Mouse (Mus musculus) gastrocnemius, adult 8-10 months (tissue): ENCODE measurements around the gene 1110002E22Rik. TPM values are rescaled to one million over a fixed set of nuclear protein-coding genes. Genes with fewer than 3 reads are reported as not detected.
A peak's percentile ranks its signal among the peaks of the same experiment; 100 is the strongest.

Source experiments
- DNase-seq, 2 experiments: peaks; one replicate each; pipeline ENCODE4 v3.0.0; 2022; ENCODE audit warnings: low spot score in 2 of 2
- total RNA-seq, 4 experiments: library from RNA; stranded (reverse); gene quantifications; 2 replicates each; pipeline ENCODE4 v1.2.4; 2022

1110002E22Rik gene
- 100 to 1,000 TPM in 1 of 4 experiments, 10 to 100 TPM in 3; 52.7 to 126 (median 95.8) TPM for total RNA-seq

DNA sequence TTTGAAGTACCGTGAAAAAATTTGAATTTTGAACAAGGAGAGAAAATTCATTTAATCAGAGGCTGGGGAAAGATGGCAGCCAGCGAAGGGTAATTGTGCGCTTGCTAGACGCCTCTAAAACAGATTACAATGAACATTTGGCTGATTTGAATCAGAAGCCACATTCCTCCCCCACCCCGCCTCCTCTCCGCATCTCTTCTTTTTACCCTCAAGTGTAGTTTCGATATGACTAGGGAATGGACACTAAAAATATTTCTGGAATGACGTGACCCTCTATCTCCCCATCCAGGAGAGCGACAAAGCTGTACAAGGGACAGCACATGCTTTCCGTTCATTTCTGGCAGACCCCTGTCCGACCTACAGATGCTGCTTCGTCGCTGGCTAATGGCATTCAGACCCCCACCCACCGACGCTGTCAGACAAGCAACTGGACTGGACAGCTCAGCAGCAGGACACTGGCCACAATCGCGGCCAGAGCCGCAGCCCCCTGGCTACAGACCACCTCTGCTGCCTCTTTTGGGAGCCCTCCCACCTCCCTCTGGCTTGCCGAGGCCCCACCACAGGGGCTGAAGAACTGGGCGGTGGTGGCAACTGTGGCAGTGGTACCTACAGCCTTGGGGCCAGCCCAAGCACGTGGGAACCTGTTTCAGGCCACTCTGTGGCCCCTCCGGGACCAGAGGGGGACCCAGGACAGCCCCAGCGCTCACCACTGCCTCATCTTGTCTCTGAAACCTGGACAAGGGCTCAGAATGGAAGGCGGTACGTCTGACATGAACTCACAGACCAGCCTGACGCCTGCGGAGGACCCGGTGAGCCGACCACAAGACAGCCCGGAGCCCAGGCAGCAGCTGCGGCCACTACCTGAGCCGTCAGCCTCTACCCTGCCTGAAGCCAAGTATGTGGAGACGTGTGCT lies at the start of gene 1110002E22Rik:
TSS of gene 1110002E22Rik (plus strand) at position 321 of the 914 bp plus-strand sequence.
- DNase-seq, result peak in 1 of 2 experiments; percentile 19

DNA sequence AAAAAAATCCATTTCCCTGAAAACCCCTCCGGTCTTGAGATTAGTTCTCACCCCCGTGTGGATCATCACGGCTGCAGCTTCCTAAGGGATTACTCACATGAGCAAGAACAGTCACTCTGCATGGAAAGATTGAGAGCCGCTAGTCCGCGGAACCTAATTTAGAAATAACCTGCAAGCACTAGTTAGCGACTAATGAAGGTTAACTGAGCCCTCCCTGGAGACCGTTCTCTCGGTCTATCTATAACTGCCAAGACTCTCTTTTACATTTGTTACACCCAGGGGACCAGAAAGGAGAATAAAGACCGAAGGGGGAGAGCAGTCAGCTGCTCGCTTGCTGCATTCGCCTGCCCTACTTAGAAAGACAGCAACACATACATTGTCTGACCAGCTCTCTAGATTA lies 48.0 kb upstream of the 1110002E22Rik start:
- no peak for DNase-seq

DNA sequence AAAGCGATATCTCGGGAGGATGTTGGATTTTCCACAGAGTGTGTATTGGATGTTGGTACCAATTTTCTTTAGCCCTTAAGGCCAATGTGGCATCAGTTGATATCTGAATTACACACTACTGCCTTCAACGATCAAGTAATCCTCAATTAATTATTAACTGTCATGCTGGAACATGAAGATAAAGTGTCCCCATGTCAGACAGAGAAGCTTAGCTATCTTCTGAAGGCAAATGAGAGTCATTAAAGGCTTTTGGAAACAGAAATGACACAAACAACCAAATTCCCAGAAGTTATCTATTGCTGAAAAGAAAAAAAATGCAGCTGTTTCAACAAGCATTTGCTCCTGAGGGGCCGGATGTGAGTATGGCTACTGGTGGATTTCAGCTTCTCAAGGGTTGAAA lies 42.8 kb upstream of the 1110002E22Rik start:
- no peak for DNase-seq

DNA sequence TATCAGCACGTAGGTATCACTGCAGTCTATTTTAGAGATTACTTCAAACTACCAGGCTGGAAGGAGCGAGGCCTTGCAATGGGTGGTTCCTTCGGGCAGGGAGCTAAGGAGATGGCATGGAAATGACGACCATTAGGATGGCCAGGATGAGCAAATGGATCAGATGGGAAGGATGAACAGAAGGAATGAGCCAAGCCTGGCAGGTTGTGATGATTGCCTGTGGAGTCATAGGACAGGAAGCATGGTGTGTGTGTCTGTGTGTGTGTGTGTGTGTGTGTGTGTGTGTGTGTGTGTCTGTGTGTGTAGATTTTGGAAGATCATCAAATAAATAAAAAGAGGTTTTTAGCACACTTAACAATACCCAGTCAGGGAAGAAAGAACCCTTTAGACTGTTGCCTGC lies 42.2 kb upstream of the 1110002E22Rik start:
- DNase-seq, result no peak

DNA sequence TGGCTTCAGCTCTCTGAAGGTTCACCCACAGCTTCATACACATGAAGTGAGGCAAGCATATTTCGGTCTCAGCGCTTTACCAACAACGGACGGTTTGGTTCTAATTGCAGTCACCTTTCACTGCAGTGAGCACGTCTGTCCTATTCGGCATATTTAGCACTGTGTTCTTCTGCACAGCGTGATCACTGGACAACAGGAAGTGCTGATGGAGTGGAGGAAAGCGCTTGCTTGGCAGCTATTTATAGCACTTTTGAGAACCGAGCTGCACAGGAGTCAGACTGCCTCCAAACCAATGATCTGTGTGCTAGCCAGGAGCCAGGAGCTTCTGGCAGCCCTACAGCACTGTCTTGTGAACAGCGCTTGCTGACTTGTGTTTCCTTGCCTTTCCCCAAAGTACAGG lies 38.6 kb upstream of the 1110002E22Rik start:
- DNase-seq, result peak; percentile 64 to 87

DNA sequence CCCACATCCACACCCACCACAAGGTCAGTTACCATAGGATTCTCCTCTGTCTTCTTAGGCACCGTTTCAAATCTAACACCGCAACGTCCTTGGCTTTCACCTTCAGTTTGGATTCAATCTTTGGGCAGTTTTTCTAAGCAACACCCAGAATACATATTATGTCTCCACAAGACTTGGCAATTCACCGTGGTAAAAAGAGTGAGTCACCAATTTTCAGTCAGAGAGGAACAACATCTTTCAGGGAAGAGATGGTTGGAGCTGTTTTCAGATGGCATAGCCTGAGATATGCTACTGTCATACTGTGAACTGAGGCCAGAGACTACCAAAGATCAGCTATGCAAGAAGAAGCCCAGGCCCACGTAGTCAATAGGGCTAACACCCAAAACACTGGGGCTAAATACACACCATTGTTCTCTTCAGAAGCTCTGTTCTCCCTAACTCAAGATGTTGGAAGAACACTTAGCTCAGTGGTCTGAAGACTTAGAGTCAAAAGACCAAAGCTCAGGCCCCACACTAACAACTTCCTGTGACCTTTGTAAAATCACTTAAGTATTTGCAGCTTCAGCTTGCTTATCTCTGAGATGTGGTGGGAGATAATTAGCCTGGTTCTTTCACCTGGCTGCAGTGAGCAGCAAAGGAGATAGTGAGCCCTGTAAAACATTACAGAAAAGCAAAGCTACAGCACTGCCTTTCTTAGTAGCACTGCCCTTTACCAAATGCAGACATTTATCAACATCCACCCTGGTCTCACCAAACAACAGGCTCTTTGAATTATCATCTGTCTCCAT lies 37.1 kb upstream of the 1110002E22Rik start:
- DNase-seq, result no peak

DNA sequence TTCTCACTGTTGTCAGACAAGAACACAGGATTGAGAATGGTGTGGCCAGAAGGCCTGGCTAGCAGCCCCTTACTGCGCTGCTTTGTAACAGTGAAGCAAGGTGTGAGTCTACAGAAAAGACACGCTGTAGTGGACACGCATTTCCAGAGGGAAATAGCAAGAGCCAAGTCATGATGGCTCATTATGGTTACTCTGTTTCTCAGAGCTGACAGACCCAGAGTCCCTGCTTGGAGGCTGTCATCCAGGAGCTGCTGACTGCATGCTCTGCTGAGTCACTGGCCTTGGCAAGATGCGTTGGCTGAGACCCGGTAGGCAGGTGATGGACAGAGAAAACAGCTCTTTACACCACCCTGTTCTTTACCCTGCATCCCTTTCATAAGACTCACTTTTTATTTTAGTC lies 35.5 kb upstream of the 1110002E22Rik start:
- peak; percentile 62 to 75 for DNase-seq

DNA sequence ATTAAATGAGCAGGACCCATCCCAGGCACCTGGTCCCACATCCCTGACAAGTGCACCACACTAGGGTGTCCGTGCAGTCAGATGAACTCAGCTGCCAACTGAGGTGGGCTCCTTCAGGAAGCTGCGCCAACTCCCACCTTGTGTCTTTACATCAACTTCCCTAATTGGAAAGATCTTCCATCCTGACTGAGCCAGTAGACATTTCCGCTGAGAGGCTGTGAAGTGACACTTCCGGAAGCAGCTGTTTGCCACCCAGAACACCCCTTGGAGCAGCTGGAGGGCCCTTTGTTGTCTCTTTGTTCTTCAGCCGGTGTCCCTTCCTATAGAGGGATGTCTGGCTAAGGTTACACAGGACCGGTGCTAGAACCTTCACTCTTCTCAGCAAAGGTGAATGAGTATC lies 34.3 kb upstream of the 1110002E22Rik start:
- DNase-seq, result no peak

DNA sequence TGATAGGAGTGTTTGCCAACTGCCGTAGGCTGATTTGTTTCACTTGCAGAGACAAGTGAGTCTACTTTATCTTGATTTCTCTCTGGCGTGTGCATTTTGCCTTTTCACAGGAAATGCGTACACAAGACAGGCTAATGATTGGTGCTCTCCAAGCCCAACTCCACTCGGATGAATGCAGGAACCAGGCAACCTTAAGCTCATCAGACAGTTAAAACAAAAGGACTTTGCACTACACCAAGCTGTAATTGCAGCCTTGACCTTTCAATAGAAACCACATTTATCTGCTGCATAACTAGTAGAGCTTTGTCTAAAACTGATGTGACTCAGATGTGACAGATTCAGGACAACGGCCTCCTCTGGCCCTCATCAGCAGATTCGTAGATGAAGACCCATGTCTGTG lies 30.9 kb upstream of the 1110002E22Rik start:
- no peak for DNase-seq

DNA sequence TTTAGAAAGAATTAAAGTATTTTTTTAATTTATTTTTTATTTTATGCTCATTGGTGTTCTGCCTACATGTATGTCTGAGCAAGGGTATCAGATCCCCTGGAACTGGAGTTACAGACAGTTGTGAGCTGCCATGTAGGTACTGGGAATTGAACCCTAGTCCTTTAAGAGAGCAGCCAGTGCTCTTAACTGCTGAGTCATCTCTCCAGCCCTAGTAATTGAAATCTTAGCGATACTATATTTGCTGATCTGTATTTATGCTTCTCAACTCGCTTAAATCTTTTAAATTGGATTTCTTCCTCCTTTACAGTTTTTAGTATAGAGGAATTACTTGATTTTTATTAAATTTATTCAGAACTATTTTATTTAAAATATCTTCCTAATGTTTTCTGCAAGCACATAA lies 23.9 kb upstream of the 1110002E22Rik start:
- no peak for DNase-seq

DNA sequence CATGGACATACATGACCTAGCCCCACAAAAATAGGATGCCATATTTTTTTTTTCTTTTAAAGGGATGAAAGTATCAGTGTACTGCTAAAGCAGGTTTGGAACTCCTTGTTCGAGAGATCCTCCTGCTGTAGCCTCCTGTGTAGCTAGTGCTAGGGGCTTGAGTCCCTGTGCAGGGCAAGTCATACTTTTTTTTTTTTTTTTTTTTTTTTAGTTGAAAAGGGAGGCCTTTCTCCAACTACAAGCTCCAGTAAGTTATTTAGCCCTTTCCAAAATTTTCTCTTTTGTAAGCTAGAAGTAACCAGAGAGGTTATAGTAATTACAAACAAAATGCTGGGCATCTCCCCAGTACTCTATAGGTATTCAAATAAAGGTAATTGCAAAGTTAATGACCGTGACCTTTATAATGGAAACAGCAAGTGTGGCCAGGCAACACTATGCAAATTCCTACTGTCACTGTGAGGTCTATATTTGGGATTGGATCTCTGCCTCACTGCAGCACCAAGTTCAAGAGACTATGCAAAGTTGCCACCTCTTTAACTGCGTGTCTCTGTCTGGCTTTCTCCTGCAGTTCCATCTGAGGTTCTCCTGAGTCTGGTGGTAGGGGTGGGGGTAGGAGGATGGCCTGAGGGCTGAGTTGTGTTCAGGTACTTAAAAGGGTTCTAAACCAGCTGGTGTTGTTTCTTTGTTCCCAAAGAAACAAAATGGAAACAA lies 23.1 kb upstream of the 1110002E22Rik start:
- DNase-seq, result no peak

DNA sequence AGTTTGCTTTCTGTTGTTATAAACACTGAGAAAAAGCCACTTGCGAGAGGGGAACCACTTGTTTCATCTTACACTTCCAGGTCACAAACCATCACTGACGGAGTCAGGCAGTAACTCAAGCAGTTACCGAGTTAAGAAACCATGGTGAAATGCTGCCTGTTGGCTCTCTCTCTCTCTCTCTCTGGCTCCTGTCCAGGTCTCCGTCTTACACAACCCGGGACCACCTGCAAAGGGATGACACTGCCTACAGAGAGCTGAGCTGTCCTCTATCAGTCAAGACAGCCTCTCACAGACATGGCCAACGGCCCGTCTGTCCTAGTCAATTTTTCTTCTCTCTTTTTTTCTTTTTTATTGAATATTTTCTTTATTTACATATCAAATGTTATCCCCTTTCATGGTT lies 21.5 kb upstream of the 1110002E22Rik start:
- DNase-seq, result no peak

DNA sequence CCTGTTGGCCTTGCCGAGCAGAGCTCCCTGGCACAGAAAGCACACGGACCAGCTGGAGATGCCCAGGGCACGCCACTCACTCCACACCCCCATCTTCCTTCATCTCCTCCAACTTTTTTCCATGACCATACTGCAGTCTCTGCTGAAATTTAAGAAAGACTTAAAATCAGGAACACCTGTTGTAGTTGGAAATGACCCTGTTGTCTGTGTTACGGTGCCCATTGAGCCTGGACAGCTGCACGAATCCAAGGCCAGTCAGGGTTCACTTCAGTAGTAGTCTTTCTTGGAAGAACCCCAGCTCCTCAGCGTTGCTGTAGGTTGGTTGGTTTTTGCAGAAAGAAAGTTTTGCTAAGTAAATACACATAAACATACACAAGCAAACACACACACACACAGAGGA lies 15.3 kb upstream of the 1110002E22Rik start:
- DNase-seq, result peak in 1 of 2 experiments; percentile 39

DNA sequence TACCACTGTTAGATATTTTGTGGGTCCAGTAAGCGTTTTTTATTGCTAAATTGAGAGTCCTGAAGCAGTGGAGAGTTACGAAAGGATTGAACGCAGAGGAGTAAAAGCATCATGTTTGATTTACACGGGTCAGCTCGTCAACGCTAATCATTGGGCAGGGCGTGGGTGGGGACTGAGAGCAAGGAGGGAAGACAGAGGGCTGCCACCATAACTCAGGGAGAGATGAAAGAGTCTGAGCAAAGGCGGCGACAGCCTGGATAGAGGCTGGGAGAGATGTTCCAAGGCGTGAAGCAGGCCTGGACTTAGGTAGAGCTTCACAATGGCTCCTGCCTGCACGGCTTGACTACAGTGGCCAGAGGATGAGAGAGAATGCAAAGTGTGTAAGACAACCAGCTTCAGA lies 14.1 kb upstream of the 1110002E22Rik start:
- DNase-seq, result no peak

DNA sequence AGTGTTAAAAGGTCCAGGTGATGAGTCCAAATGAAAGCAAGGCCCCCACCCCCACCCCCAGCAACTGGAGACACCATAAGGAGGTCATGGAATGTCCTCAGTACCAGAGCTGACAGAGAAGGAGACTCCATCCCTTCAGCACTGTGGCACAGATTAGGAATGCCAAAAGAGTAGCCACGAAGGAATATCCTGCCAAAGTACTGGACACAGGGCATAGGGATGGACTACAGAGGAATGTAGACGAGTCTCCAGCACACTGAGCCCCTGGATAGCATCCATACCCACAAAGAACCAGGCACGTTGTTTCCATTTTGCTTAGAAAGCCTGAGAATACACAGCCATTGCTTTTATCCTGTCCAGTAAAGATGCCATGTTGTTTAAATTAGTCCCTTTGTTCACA lies 13.4 kb upstream of the 1110002E22Rik start:
- no peak for DNase-seq

DNA sequence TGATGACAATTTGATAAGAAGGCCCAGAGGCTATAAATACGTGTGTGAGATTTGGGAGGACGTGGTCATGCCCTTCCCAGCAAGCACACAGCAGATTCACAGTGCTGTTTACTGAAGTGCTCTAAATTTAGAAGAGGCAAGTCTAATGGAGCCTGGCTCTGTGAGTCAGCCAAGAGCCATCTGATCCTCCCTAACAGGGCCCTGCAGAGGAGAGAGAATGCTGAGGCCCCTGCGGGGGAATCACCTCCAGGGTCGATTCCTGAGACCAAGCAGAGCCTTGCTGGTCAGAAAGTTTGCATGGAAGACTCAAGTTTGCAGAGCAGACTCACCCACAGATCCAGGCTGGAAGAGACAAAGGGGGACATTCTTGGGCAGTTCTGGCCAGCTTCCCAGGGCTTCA lies 10.9 kb upstream of the 1110002E22Rik start:
- DNase-seq, result peak in 1 of 2 experiments; percentile 46

DNA sequence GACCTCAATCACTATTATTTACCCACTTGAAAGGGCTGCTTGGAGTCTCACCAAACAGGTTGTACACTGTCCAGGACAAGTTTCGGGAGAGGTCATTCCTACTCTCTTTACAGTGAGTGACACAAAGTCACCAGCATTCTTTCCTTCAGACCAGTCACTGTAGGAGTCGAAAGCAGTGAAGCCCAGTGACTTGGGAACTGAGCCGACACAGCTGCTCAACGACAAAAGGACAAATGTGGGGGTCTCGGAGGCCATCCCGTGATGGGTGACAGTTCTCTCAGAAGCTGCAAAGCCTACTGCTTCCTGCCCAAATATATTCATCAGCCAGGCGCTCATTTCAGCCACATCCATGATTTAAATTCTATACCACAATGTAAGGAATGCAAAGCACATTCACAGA lies 7.9 kb upstream of the 1110002E22Rik start:
- DNase-seq, result no peak

DNA sequence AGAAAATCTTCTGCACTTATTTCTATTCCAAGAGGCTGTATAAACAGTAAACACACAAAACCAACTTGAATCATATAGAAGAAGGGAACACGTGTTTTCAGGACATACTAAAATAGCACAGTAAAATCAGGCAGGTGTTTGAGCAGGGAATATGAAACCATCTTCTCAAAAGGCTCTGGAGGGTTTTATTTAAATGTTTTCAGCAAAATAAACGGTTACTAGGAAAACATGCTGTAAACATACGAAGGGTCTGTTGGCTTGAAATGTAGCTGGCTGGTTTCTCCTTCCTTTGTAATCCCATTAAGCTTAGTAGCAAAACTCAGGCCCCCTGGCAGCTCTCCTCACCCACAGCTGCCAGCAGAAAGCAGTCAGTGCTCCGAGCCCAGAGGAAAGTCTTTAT lies 6.6 kb upstream of the 1110002E22Rik start:
- DNase-seq, result no peak

DNA sequence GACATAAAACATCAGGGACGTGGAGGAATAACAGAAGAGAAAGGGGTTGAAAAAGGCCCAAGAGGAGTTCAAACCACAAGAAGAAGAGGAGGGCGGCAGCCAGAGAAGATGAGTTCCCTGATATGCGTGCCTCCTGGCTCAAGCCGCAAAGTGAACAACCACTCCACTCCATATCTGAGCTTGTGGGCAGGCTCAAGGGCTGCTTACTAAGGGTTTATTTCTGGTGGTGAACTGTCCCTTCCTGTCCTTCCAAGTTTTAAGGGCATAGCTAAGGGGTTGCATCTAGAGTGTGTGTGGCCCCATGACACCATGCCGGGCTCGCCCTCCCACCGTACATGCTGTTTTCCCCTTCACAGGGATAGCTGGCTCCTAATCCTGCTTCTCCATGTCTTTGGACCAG lies 4.4 kb upstream of the 1110002E22Rik start:
- no peak for DNase-seq

DNA sequence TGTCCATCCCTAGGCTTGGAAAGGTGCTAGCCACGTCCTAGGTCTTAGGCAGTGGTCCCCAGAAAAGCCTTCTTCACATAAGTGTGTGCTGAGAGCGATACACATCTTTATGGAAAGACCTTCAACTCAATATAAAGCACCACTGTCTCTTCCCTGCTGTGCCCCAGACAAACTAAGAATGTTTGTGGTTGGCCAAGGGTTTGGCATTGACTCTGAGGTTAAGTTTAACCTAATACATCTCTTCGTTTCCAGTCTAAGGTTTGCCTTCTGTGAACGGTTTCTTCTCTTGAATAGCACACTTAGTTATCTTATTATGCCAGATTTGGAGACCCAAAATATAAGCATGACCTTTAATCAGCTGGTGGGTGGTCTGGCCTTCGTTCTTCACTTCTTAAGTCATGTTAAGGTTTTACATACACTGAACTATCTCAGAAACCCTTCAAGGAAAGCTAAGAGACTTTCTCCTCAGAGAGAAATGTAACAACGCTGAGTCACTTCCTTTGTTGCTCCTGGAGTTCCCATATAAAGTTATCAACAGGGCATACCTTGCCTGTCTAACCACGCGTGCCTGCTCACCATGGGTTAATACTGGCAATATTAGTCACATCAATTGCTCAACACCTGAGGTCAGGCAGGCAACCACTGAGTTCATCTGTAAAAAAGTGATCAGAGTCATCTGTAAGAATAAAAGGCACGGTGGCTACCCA lies 3.5 kb upstream of the 1110002E22Rik start:
- no peak for DNase-seq

DNA sequence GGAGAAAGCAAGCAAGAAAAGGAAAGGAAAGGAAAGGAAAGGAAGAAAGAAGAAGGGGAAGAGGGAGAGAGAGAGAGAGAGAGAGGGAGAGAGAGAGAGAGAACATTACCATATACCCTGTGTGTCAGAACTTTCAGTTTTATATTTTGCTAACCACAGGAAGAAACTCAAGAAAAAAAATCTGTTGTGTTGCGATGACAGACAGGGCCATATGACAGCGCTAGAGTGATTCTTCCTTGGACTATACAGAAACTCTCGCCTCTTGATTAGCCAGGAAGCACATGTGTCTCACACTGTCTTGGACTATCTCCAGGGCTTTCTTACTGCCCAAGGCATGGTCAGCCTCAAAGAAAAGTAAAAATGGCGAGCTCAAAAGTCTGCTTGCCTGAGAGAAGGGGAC lies 2.2 kb upstream of the 1110002E22Rik start:
- DNase-seq, result no peak
